Mouse (Mus musculus) 3T3-L1 (cell line): ENCODE data around the gene Rnf216.

Source experiments
- DNase-seq: peaks from one replicate; pipeline ENCODE4 v3.0.0-alpha.2; 2015; ENCODE audit warnings: low read depth, low spot score

The Rnf216 gene

GRCm38 (mm10) chr5:143054703-143055102 lies 58.1 kb downstream of the Rnf216 start:
- no peak for DNase-seq

- peak; percentile 38 for DNase-seq
Measured at GRCm38 (mm10) chr5:143053132-143053972, 59.4 kb downstream of the Rnf216 start.

- DNase-seq = no peak
Measured at GRCm38 (mm10) chr5:143052677-143053076, 60.1 kb downstream of the Rnf216 start.

GRCm38 (mm10) chr5:143051851-143052250 lies 60.9 kb downstream of the Rnf216 start:
- DNase-seq = peak; percentile 62

GRCm38 (mm10) chr5:143050273-143050672 lies 62.5 kb downstream of the Rnf216 start:
- peak; percentile 69 for DNase-seq

- peak; percentile 54 for DNase-seq
Measured at GRCm38 (mm10) chr5:143049746-143050145, 63.0 kb downstream of the Rnf216 start.

GRCm38 (mm10) chr5:143049013-143049385 lies 63.8 kb downstream of the Rnf216 start:
- DNase-seq = peak; percentile 87

- DNase-seq = peak; percentile 93
Measured at GRCm38 (mm10) chr5:143048232-143049012, 64.4 kb downstream of the Rnf216 start.

GRCm38 (mm10) chr5:143047586-143047985 lies 65.2 kb downstream of the Rnf216 start:
- DNase-seq = peak; percentile 72

GRCm38 (mm10) chr5:143043902-143044301 lies 68.9 kb downstream of the Rnf216 start:
- peak; percentile 61 for DNase-seq

- DNase-seq = no peak
Measured at GRCm38 (mm10) chr5:143043285-143043684, 69.5 kb downstream of the Rnf216 start.

- DNase-seq = no peak
Measured at GRCm38 (mm10) chr5:143038794-143039193, 74.0 kb downstream of the Rnf216 start.

GRCm38 (mm10) chr5:143037201-143037600 lies 75.6 kb downstream of the Rnf216 start:
- peak; percentile 91 for DNase-seq

GRCm38 (mm10) chr5:143036052-143036451 lies 76.7 kb downstream of the Rnf216 start:
- peak; percentile 98 for DNase-seq

- DNase-seq = no peak
Measured at GRCm38 (mm10) chr5:143035271-143035670, 77.5 kb downstream of the Rnf216 start.

GRCm38 (mm10) chr5:143034108-143034507 lies 78.7 kb downstream of the Rnf216 start:
- DNase-seq = peak; percentile 64

GRCm38 (mm10) chr5:143033277-143033676 lies 79.5 kb downstream of the Rnf216 start:
- DNase-seq = no peak

GRCm38 (mm10) chr5:143032639-143033146 lies 80.1 kb downstream of the Rnf216 start:
- DNase-seq = no peak

- DNase-seq = no peak
Measured at GRCm38 (mm10) chr5:143031681-143032080, 81.1 kb downstream of the Rnf216 start.

GRCm38 (mm10) chr5:143031193-143031592 lies 81.6 kb downstream of the Rnf216 start:
- no peak for DNase-seq

GRCm38 (mm10) chr5:143023887-143024286 lies 88.9 kb downstream of the Rnf216 start:
- DNase-seq = no peak

- DNase-seq = no peak
Measured at GRCm38 (mm10) chr5:143022956-143023355, 89.8 kb downstream of the Rnf216 start.
